Mouse (Mus musculus) kidney, embryonic 14.5 days (tissue): Measurements from ENCODE around the gene Lpgat1. TPM values are rescaled to one million over a fixed set of nuclear protein-coding genes. Genes with fewer than 3 reads are reported as not detected.

Experiments
- ATAC-seq: fragments of 200-750 bp; cut with Nextera tagmentation; 2 replicates; pipeline ENCODE4 v1.8.0; 2017; ENCODE audit warnings: moderate number of reproducible peaks, mild to moderate bottlenecking, moderate TSS enrichment, moderate library complexity; ENCODE audit not compliant: low FRiP score, low TSS enrichment
- H3K27ac ChIP-seq: fragments of 300-500 bp; sonication (generic); 2 replicates; pipeline ENCODE4 v1.5.1; 2014; ENCODE audit warnings: low read depth, mild to moderate bottlenecking, low read length, moderate library complexity, mixed read lengths
- H3K27me3 ChIP-seq: fragments of 300-500 bp; sonication (generic); 2 replicates; pipeline ENCODE4 v1.6.1; 2014; ENCODE audit warnings: mild to moderate bottlenecking, low read length; ENCODE audit not compliant: control insufficient read depth, insufficient read depth
- H3K36me3 ChIP-seq: fragments of 300-500 bp; sonication (generic); 2 replicates; pipeline ENCODE4 v1.6.1; 2014; ENCODE audit warnings: low read length, mixed read lengths; ENCODE audit not compliant: control insufficient read depth, insufficient read depth
- H3K4me1 ChIP-seq: fragments of 300-500 bp; sonication (generic); 2 replicates; pipeline ENCODE4 v1.6.1; 2014; ENCODE audit warnings: low read length, mixed read lengths; ENCODE audit not compliant: control insufficient read depth, insufficient read depth
- H3K4me2 ChIP-seq: fragments of 300-500 bp; sonication (generic); replicated peaks from 2 replicates; pipeline ENCODE4 v1.6.1; 2014; ENCODE audit warnings: low read depth, mild to moderate bottlenecking, low read length
- H3K4me3 ChIP-seq: fragments of 300-500 bp; sonication (generic); 2 replicates; pipeline ENCODE4 v1.5.1; 2014; ENCODE audit warnings: mild to moderate bottlenecking, low read length
- H3K9ac ChIP-seq: fragments of 300-500 bp; sonication (generic); 2 replicates; pipeline ENCODE4 v1.6.1; 2014; ENCODE audit warnings: low read depth, mild to moderate bottlenecking, low read length, moderate library complexity
- H3K9me3 ChIP-seq: fragments of 300-500 bp; sonication (generic); 2 replicates; pipeline ENCODE4 v1.6.1; 2016; ENCODE audit warnings: low read length; ENCODE audit not compliant: control insufficient read depth
- whole genome bisulfite sequencing: fragments of 180-500 bp; shearing (Covaris S2); extraction: QIAGEN DNeasy Blood & Tissue Kit; methylation state at CpG from one replicate; pipeline ENCODE4 v1.1.7; 2014; 5-methylcytosine and 5-hydroxymethylcytosine counted together
- polyA plus RNA-seq: library from polyadenylated mRNA; unstranded; fragments of >200 nt; fragmentation: Nextera tagmentation; extraction: Ambion mirVana; gene quantifications from 2 replicates; pipeline ENCODE4 v1.2.1, GENCODE M21; 2014

Gene Lpgat1
- polyA plus RNA-seq, 1 experiment from 2014 or later: 30.4 TPM

- Histone ChIP-seq H3K27ac (no peak overlapping the region), H3K36me3 (peaks cover 25% of the 10 kb centered on the region), H3K4me2 (no peak overlapping the region), H3K9me3 (no peaks in the 10 kb centered on the region), H3K27me3 (no peaks in the 10 kb centered on the region), H3K4me1 (no peaks in the 10 kb centered on the region; the same call in 1 of the 2 replicates), H3K4me3 (no peak overlapping the region), H3K9ac (no peak overlapping the region)
- WGBS: 84% methylated on average over 6 of the region's 6 CpGs
- no peak for ATAC-seq
These were observed 6.0 kb downstream of the Lpgat1 start for GRCm38 (mm10) chr1:191723675-191724074.

- no peak overlapping the region for H3K4me2 ChIP-seq
- 79% methylated on average over 12 of the region's 12 CpGs for WGBS
- peaks cover 29% of the 10 kb centered on the region for H3K36me3 ChIP-seq
- H3K4me1 ChIP-seq: no peaks in the 10 kb centered on the region; the same call in 1 of the 2 replicates
- no peak overlapping the region for H3K4me3 ChIP-seq
- ATAC-seq: no peak
- H3K9me3 ChIP-seq: no peaks in the 10 kb centered on the region
- H3K9ac ChIP-seq: no peak overlapping the region
- H3K27me3 ChIP-seq: no peaks in the 10 kb centered on the region
- no peak overlapping the region for H3K27ac ChIP-seq
These were observed 6.9 kb downstream of the Lpgat1 start for GRCm38 (mm10) chr1:191724385-191725061.

GRCm38 (mm10) chr1:191732623-191733022 lies 15.0 kb downstream of the Lpgat1 start:
- Histone ChIP-seq H3K4me2 (no peak overlapping the region), H3K9me3 (no peaks in the 10 kb centered on the region), H3K9ac (no peak overlapping the region), H3K27me3 (no peaks in the 10 kb centered on the region), H3K36me3 (peaks cover 15% of the 10 kb centered on the region; the same call in 1 of the 2 replicates), H3K4me3 (no peak overlapping the region), H3K27ac (no peak overlapping the region), H3K4me1 (no peaks in the 10 kb centered on the region)
- 93% methylated on average over 4 of the region's 4 CpGs for WGBS
- ATAC-seq: no peak

GRCm38 (mm10) chr1:191733822-191734221 lies 16.2 kb downstream of the Lpgat1 start:
- H3K27ac ChIP-seq: no peak overlapping the region
- H3K4me3 ChIP-seq: no peak overlapping the region
- H3K4me2 ChIP-seq: no peak overlapping the region
- 89% methylated on average over 4 of the region's 4 CpGs for WGBS
- H3K9me3 ChIP-seq: no peaks in the 10 kb centered on the region
- no peak for ATAC-seq
- no peaks in the 10 kb centered on the region for H3K27me3 ChIP-seq
- H3K4me1 ChIP-seq: no peaks in the 10 kb centered on the region
- peaks cover 7% of the 10 kb centered on the region; the same call in 1 of the 2 replicates for H3K36me3 ChIP-seq
- H3K9ac ChIP-seq: no peak overlapping the region

GRCm38 (mm10) chr1:191736425-191736824 lies 18.8 kb downstream of the Lpgat1 start:
- Histone ChIP-seq H3K4me3 (no peak overlapping the region), H3K9me3 (no peaks in the 10 kb centered on the region), H3K36me3 (no peaks in the 10 kb centered on the region; the same call in 1 of the 2 replicates), H3K9ac (no peak overlapping the region), H3K27ac (no peak overlapping the region), H3K27me3 (no peaks in the 10 kb centered on the region), H3K4me2 (no peak overlapping the region), H3K4me1 (0 out of 2 replicates have a peak, but pooled peaks cover 2% of the 10 kb centered on the region)
- ATAC-seq: no peak

- Histone ChIP-seq H3K9ac (no peak overlapping the region), H3K27ac (no peak overlapping the region), H3K9me3 (no peaks in the 10 kb centered on the region), H3K4me3 (no peak overlapping the region), H3K4me1 (0 out of 2 replicates have a peak, but pooled peaks cover 3% of the 10 kb centered on the region), H3K36me3 (no peaks in the 10 kb centered on the region; the same call in 1 of the 2 replicates), H3K27me3 (no peaks in the 10 kb centered on the region), H3K4me2 (no peak overlapping the region)
- ATAC-seq: no peak
- WGBS: 57% methylated on average over 6 of the region's 6 CpGs
These were observed 20.2 kb downstream of the Lpgat1 start for GRCm38 (mm10) chr1:191737871-191738270.

- no peaks in the 10 kb centered on the region for H3K9me3 ChIP-seq
- H3K27me3 ChIP-seq: no peaks in the 10 kb centered on the region
- no peak overlapping the region for H3K4me2 ChIP-seq
- no peak overlapping the region for H3K4me3 ChIP-seq
- H3K9ac ChIP-seq: no peak overlapping the region
- no peak overlapping the region for H3K27ac ChIP-seq
- H3K4me1 ChIP-seq: 0 out of 2 replicates have a peak, but pooled peaks cover 3% of the 10 kb centered on the region
- 83% methylated on average over 2 of the region's 2 CpGs for WGBS
- ATAC-seq: no peak
- no peaks in the 10 kb centered on the region; the same call in 1 of the 2 replicates for H3K36me3 ChIP-seq
These were observed 21.1 kb downstream of the Lpgat1 start for GRCm38 (mm10) chr1:191738726-191739125.

GRCm38 (mm10) chr1:191740587-191741361 lies 23.1 kb downstream of the Lpgat1 start:
- Histone ChIP-seq H3K27me3 (no peaks in the 10 kb centered on the region), H3K9ac (no peak overlapping the region), H3K9me3 (no peaks in the 10 kb centered on the region), H3K36me3 (no peaks in the 10 kb centered on the region), H3K27ac (no peak overlapping the region), H3K4me3 (no peak overlapping the region), H3K4me1 (0 out of 2 replicates have a peak, but pooled peaks cover 3% of the 10 kb centered on the region), H3K4me2 (no peak overlapping the region)
- 90% methylated on average over 6 of the region's 6 CpGs for WGBS
- no peak for ATAC-seq

- Histone ChIP-seq H3K4me3 (no peak overlapping the region), H3K9me3 (no peaks in the 10 kb centered on the region), H3K4me1 (0 out of 2 replicates have a peak, but pooled peaks cover 3% of the 10 kb centered on the region), H3K36me3 (no peaks in the 10 kb centered on the region), H3K27ac (no peak overlapping the region), H3K27me3 (no peaks in the 10 kb centered on the region), H3K4me2 (no peak overlapping the region), H3K9ac (no peak overlapping the region)
- 73% methylated on average over 4 of the region's 4 CpGs for WGBS
- ATAC-seq: no peak
These were observed 24.0 kb downstream of the Lpgat1 start for GRCm38 (mm10) chr1:191741635-191742034.
